Mouse (Mus musculus) cerebellum, adult 18-20 months (tissue): ENCODE results near the gene Hist1h4c.
A peak's percentile ranks its signal among the peaks of the same experiment; 100 is the strongest.
"Not testable (repeated sequence)": the region's sequence is repeated elsewhere in the genome, so short reads cannot be mapped to it uniquely, and the experiment has no call there.

Experiments
- DNase-seq, 2 experiments: peaks; one replicate each; pipeline ENCODE4 v3.0.0; 2021

The Hist1h4c gene

DNA sequence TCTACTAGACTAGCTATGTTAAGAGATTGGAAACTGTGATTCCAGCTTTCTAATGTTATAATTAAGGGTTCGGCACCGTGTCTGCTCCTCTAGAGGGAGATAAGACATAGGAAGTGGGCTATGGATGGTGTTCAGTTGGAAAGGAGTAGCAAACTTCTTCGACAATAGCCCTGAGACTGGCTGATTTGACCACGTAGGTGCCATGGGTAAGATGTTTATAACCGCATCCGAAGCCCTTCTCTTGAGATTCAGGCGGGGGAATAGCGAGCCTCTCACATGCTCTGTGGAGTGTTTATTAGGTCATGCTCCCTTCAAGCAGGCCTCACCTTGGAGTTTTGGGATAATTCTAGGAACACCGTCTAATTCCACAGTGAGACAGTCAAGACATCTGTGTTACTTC, 3.3 kb downstream of the Hist1h4c start:
- DNase-seq, result no peak

DNA sequence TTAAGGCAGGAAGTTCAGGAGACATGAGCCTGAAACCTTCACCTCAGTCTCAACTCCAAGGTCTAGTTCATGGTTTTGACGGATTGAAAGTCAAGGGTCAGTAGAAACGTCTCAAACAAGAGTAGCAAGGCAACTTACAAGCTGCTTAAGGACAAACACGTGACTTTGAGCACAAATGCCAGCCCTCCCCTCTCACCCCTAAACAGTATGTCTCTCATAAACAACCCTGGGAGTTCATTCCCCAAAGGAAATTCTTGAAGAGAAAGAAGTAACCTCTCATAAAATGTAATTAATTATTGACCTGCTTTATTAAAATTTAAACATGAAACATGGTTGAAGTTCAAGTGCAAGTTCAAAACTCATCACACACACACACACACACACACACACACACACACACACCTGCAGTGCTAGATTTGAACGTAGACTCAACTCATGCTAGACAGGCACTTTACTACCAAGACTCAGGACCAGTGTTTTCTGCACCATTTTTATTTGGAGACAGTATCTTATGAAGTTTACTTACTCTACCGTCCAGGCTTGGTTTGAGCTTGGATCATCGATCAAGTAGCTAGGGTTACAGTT, 4.3 kb downstream of the Hist1h4c start:
- DNase-seq, result no peak

- DNase-seq, result no peak
These were observed 8.8 kb downstream of the Hist1h4c start for GRCm38 (mm10) chr13:23689459-23689858.

GRCm38 (mm10) chr13:23688956-23689355, 9.3 kb downstream of the Hist1h4c start:
- no peak for DNase-seq

DNA sequence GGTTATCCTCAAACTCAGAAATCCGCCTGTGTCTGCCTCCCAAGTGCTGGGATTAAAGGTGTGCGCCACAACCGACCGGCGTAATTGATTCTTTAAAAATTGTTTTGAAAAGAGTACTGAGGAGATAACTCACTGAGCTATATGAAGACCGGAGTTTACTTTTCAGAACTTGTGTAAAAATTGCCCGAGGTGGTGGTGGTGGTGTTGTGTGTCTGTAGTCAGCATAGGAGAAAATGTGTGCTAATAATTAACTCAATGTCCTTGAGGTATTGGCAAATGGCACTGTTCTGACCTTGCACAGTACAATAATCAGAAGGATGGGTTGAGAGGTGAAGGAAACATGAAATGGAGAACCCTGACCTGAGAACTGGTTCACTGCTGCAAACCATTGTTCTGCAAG, 10.3 kb downstream of the Hist1h4c start:
- no peak for DNase-seq

DNA sequence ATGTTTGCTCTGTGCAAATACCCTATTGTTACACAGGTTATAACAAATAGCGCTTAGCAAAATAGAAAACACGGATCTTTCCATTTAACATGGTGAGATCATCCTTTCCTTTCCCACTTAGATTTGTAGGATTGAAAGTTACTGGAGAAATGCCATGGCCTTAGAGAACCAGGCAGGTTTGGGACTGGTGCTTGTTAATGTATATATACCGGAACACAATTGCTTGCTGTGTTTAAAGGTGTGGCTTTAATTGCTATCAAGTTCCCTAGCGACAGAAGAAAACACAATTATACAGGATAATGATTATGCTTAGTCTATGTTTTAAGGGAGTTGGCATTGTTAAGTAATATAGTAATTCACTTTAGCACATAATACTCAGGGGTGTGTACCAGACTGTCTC, 11.1 kb downstream of the Hist1h4c start:
- DNase-seq, result no peak

DNA sequence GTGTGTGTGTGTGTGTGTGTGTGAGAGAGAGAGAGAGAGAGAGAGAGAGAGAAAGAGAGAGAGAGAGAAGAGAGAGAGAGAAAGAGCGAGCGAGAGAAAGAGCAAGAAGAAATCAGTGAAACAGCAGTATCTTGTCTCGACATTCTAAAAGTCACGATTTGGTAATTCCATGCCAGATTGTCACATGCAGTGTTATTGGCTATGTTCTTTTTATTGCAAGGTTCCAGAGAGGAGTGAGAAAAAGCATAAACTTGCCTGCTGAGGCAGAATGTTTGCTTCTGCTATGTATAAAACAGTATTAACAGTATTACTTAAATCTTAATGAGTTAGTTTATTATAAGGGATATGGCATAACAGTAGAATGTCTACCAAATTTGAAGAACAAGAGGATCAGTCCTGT, 12.3 kb downstream of the Hist1h4c start:
- DNase-seq, result no peak

- no peak for DNase-seq
These were observed 13.0 kb downstream of the Hist1h4c start for GRCm38 (mm10) chr13:23685121-23685861.

DNA sequence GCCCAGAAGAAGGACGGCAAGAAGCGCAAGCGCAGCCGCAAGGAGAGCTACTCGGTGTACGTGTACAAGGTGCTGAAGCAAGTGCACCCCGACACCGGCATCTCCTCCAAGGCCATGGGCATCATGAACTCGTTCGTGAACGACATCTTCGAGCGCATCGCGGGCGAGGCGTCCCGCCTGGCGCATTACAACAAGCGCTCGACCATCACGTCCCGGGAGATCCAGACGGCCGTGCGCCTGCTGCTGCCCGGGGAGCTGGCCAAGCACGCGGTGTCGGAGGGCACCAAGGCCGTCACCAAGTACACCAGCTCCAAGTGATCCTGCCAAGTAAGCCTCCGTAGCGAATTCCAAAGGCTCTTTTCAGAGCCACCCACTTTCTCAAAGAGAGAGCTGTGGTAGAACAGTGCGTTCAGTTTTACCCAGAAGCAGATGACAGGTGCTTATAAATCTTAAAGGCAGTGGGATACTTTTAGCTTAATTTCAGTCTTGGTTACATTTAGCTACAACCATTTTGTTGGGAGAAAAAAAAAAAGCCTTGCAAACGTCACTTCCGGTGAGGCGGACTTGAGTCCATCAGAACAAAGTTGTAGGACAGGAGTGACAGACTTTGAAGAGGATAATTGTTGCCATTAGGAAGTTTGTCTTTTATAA, 13.8 kb downstream of the Hist1h4c start:
- DNase-seq, result peak; percentile 14 to 32

DNA sequence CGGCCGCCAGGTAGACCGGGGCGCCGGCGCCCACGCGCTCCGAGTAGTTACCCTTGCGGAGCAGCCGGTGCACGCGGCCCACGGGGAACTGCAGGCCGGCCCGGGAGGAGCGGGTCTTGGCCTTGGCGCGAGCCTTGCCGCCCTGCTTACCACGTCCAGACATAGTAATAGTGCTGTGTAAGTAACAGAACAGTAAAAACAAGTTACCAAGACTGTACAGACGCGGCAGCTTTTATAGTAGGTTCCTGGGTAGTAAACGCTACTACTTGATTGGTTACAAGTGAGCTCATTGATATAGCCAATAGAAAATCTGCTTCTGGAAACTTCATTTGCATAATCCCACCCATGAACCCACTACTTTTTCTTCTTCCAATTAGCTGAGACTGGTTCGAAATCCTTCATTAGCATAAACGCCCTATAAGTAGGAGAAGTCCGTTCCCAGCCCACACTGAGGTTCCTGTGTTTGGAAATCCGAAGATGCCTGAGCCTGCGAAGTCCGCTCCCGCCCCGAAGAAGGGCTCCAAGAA, 14.4 kb downstream of the Hist1h4c start, which contains the start of the genes Hist1h2ac and Hist1h2bc:
Gene Hist1h2ac, minus strand, starts transcription at position 194 of the 527 bp plus-strand sequence.
Gene Hist1h2bc, plus strand, starts transcription at position 445 of the 527 bp plus-strand sequence.
- DNase-seq, result peak; percentile 68 to 78

DNA sequence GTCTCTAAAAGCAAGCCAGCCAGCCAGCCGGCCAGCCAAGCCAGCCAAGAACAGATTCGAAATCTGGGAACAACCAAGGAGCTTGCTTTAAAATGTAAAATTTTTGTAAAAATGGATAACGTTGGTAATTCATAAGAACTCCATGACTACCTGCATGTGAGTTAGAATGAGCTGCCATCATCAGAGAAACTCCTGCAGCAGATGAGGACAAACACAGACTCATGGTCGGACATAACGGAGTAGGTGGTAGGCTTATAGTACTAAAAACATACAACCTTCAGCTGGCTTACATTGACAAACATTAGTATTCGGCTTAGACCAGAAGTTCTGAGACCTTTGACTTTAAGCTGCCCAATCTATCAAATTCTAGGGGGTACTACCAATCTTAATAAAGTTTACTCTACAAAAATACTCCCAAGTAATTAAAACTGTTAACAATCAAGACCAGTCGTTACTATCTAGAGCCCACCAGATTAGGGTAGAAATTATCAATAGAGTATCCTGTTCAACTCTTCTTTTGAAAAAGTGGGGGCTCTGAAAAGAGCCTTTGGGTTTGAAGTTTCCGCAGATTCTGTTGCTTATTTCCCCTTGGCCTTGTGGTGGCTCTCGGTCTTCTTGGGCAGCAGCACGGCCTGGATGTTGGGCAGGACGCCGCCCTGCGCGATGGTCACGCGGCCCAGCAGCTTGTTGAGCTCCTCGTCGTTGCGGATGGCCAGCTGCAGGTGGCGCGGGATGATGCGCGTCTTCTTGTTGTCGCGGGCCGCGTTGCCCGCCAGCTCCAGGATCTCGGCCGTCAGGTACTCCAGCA, 15.1 kb downstream of the Hist1h4c start:
- DNase-seq, result not testable (repeated sequence)

- DNase-seq, result no peak
These were observed 15.7 kb downstream of the Hist1h4c start for GRCm38 (mm10) chr13:23682623-23682946.

GRCm38 (mm10) chr13:23681990-23682582, 16.2 kb downstream of the Hist1h4c start:
- DNase-seq, result no peak

DNA sequence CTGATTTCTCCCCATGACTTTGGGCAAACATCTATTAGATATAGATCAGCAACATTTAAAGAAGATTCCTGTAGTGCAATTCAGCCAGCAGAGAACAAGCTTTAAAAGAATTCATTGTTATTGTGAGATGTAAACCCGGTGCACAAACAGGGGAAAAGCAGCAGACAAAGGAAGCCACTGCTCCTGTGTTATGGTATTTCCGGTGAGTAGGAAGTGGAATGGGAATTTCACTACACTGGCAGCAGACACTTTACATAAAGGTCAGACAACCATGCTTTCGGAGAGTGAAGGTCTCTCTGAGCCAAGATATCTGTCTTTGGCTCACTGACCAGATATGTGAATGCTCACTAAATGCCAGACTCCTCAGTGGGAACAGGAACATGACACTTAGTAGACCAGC, 35.7 kb downstream of the Hist1h4c start:
- no peak for DNase-seq

- DNase-seq, result no peak
These were observed 38.5 kb downstream of the Hist1h4c start for GRCm38 (mm10) chr13:23659636-23660366.
